Mouse (Mus musculus): Measurements from ENCODE around the gene Slit3. TPM values are rescaled to one million over a fixed set of nuclear protein-coding genes. Genes with fewer than 3 reads are reported as not detected.

Slit3 gene
- polyA plus RNA-seq, 1 experiment from 2014 or later, result 11.1 TPM

DNA sequence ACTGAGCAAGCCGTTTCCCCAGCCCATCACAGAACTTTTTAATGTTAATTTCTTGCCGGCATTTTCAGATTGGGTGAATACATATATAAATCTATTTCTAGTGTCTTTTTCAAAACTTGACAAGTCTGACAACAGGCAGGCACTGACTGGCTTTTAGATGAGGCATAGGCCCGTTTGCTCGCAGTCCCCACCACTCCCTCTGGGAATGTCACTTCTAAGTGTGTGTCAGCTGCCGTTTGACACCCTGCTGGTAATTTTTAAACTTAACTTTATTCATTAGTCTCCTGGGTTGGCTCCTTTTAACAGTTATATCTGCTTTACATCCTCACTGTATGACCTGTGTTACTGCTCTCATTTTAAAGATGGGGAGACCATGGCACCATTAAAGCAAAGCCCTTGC, 21.2 kb downstream of the Slit3 start:
- H3K27ac ChIP-seq (ENCODE audit: low read depth, low read length), result no peak overlapping the region
- WGBS, result 81% methylated on average over 5 of the region's 5 CpGs

DNA sequence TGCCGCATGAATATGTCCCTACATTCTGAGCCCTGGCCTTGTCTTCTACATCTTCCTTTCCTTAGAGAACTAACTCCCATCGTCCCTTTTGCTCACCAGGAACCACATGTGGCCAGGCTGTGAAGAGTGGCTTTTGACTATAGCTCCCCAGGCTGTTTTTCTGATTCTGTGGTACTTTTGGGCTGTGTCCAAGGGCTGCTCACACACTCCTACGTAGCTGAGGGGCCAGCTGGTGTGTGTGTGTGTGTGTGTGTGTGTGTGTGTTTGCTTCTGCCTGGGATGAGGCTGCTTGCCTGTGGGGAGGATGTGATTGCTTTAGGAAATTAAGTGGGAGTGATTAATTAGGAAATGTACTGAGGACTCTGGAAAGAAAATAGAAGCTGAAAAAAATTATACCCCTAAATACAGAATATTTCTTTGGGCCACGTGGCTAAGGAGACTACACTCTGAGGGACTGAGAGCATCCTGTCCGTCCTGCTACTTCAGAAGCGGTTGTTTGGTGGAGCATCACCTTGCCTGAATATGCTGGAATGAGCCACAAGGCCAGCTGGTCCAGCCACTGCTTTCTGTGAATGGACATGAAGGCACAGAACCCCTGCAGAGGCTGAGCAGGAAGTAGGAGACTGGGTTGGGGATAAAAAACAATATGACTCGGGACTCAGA, 21.8 kb downstream of the Slit3 start:
- H3K4me1 ChIP-seq (ENCODE audit: control insufficient read depth, insufficient read depth, low read length), result no peaks in the 10 kb centered on the region
- H3K27me3 ChIP-seq (ENCODE audit: control insufficient read depth, insufficient read depth, low read length), result no peaks in the 10 kb centered on the region
- no peaks in the 10 kb centered on the region for H3K9me3 ChIP-seq (ENCODE audit: control insufficient read depth, low read length)
- no peak overlapping the region for H3K27ac ChIP-seq (ENCODE audit: low read depth, low read length)
- WGBS, result 77% methylated on average over 7 of the region's 7 CpGs
- no peaks in the 10 kb centered on the region for H3K36me3 ChIP-seq (ENCODE audit: control insufficient read depth, insufficient read depth, low read length)
- no peak for ATAC-seq (ENCODE audit: low FRiP score)
- H3K4me2 ChIP-seq, result no peak overlapping the region
- H3K4me3 ChIP-seq (ENCODE audit: low read depth, low read length), result no peak overlapping the region
- H3K9ac ChIP-seq (ENCODE audit: low read length), result no peak overlapping the region
- DNase-seq (ENCODE audit: low spot score, missing footprints), result no peak

More for the DNA sequence above, 21.2 kb downstream of the Slit3 start:
- Histone ChIP-seq H3K4me2 (no peak overlapping the region), H3K9me3 (ENCODE audit: control insufficient read depth, low read length) (no peaks in the 10 kb centered on the region), H3K9ac (ENCODE audit: low read length) (no peak overlapping the region), H3K27me3 (ENCODE audit: control insufficient read depth, insufficient read depth, low read length) (no peaks in the 10 kb centered on the region), H3K4me1 (ENCODE audit: control insufficient read depth, insufficient read depth, low read length) (no peaks in the 10 kb centered on the region), H3K4me3 (ENCODE audit: low read depth, low read length) (no peak overlapping the region), H3K36me3 (ENCODE audit: control insufficient read depth, insufficient read depth, low read length) (no peaks in the 10 kb centered on the region)
- DNase-seq (ENCODE audit: low spot score, missing footprints), result peak; percentile 69
- ATAC-seq (ENCODE audit: low FRiP score), result no peak

DNA sequence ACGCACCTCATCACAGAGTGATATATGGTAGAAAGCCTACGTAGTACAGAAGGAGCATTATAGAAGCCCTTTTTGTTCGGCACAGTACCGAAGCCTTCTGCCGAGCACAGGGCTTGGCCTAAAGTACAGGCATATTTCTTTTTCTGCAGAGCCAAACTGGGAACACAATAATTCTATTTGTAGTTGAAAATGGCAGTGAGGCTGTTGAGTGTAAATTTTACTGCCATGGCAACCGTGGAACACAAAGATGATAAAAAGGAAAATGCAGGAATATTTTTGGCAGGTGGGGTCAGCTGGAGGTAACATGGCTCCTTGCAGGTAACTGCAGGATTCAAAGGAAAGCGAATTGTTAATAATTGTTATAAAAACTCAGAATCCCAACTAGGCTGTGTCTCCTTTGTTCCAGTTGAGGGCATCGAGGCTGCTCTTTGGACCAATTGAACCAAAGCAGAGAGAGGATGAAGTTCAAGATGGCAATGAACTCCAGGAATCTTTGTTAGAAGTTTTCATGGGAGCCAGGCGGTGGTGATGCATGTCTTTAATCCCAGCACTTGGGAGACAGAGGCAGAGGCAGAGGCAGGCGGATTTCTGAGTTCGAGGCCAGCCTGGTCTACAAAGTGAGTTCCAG, 26.9 kb downstream of the Slit3 start:
- Histone ChIP-seq H3K9me3 (ENCODE audit: control insufficient read depth, low read length) (no peaks in the 10 kb centered on the region), H3K4me3 (ENCODE audit: low read depth, low read length) (no peak overlapping the region), H3K27ac (ENCODE audit: low read depth, low read length) (no peak overlapping the region), H3K9ac (ENCODE audit: low read length) (no peak overlapping the region), H3K27me3 (ENCODE audit: control insufficient read depth, insufficient read depth, low read length) (peaks cover 5% of the 10 kb centered on the region), H3K36me3 (ENCODE audit: control insufficient read depth, insufficient read depth, low read length) (no peaks in the 10 kb centered on the region), H3K4me1 (ENCODE audit: control insufficient read depth, insufficient read depth, low read length) (peaks cover 7% of the 10 kb centered on the region), H3K4me2 (no peak overlapping the region)
- no peak for DNase-seq (ENCODE audit: low spot score, missing footprints)
- WGBS, result 90% methylated on average over 11 of the region's 11 CpGs
- ATAC-seq (ENCODE audit: low FRiP score), result no peak

DNA sequence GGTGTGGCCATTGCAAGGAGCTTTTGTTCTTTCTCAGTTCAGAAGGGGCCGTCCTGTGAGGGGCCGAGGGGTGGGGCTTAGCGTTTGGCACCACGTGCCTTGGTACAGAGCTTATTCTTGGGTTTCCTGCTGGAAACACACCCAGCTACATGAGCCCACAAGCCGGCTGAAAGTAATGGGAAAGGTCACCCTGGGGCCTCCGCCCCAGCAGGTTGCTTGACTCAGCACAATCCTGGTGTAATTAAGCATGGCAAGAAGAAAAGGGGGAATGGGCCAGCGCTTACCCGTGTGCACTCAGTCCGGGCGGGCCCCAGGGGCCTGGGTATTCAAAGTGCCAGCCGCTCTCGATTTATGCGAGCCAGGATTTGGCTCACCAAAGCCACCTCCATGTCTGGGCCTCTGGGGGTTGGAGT, 30.5 kb downstream of the Slit3 start:
- Histone ChIP-seq H3K27ac (ENCODE audit: low read depth, low read length) (no peak overlapping the region), H3K9ac (ENCODE audit: low read length) (no peak overlapping the region; the same call in 1 of the 2 replicates), H3K9me3 (ENCODE audit: control insufficient read depth, low read length) (no peaks in the 10 kb centered on the region), H3K27me3 (ENCODE audit: control insufficient read depth, insufficient read depth, low read length) (peaks cover 5% of the 10 kb centered on the region), H3K4me2 (peak overlapping the region; percentile 11; the same call in 1 of the 2 replicates), H3K36me3 (ENCODE audit: control insufficient read depth, insufficient read depth, low read length) (no peaks in the 10 kb centered on the region), H3K4me3 (ENCODE audit: low read depth, low read length) (no peak overlapping the region), H3K4me1 (ENCODE audit: control insufficient read depth, insufficient read depth, low read length) (peaks cover 7% of the 10 kb centered on the region)
- DNase-seq (ENCODE audit: low spot score, missing footprints), result peak; percentile 83
- 10% methylated on average over 13 of the region's 13 CpGs for WGBS
- peak; percentile 89 for ATAC-seq (ENCODE audit: low FRiP score)

DNA sequence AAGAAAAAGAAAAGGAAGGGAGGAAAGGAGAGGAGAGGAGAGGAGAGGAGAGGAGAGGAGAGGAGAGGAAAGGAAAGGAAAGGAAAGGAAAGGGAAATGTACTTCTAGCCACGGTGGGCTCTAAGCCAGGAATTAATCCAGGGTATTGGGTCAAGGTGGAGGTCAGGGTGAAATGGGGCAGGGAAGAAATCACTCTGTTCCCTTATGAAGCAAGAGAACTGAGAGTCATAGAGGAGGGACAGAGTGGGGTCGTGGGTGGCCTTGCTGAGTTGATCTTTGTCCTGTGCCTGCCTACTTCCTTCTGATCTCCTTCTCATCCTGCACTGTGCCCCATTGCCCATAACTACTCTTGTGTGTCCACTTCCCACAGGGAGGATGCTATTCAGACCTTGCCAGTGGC, 31.9 kb downstream of the Slit3 start:
- Histone ChIP-seq H3K4me3 (ENCODE audit: low read depth, low read length) (no peak overlapping the region), H3K27ac (ENCODE audit: low read depth, low read length) (no peak overlapping the region), H3K36me3 (ENCODE audit: control insufficient read depth, insufficient read depth, low read length) (no peaks in the 10 kb centered on the region), H3K27me3 (ENCODE audit: control insufficient read depth, insufficient read depth, low read length) (peaks cover 5% of the 10 kb centered on the region), H3K9me3 (ENCODE audit: control insufficient read depth, low read length) (no peaks in the 10 kb centered on the region), H3K4me2 (no peak overlapping the region), H3K9ac (ENCODE audit: low read length) (no peak overlapping the region), H3K4me1 (ENCODE audit: control insufficient read depth, insufficient read depth, low read length) (peaks cover 7% of the 10 kb centered on the region)
- DNase-seq (ENCODE audit: low spot score, missing footprints) (no peak), ATAC-seq (ENCODE audit: low FRiP score) (no peak)
- WGBS, result 44% methylated on average over 2 of the region's 2 CpGs

DNA sequence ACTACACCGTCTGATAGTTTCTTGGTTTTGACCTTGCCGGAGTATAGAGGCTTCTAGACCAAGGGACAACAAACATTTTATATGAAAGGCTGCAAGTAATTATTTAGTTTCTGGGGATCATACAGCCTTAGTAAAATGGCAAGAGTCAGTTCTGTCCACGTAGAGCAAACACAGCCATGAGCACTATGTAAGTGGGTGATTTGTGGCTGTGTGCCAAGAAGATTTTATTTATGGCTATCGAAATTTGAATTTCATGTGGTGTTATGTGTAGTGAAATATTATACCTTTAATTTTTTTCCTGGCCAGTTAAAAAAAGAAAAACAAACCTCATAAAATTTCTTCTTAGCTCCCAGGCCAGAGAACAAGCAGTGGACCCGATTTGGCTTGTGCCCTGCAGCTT, 33.4 kb downstream of the Slit3 start:
- no peaks in the 10 kb centered on the region for H3K9me3 ChIP-seq (ENCODE audit: control insufficient read depth, low read length)
- no peak overlapping the region for H3K4me3 ChIP-seq (ENCODE audit: low read depth, low read length)
- no peak for ATAC-seq (ENCODE audit: low FRiP score)
- peaks cover 5% of the 10 kb centered on the region for H3K27me3 ChIP-seq (ENCODE audit: control insufficient read depth, insufficient read depth, low read length)
- H3K4me2 ChIP-seq, result no peak overlapping the region
- DNase-seq (ENCODE audit: low spot score, missing footprints), result no peak
- 89% methylated on average over 5 of the region's 5 CpGs for WGBS
- no peak overlapping the region for H3K27ac ChIP-seq (ENCODE audit: low read depth, low read length)
- H3K36me3 ChIP-seq (ENCODE audit: control insufficient read depth, insufficient read depth, low read length), result no peaks in the 10 kb centered on the region
- no peak overlapping the region for H3K9ac ChIP-seq (ENCODE audit: low read length)
- peaks cover 7% of the 10 kb centered on the region for H3K4me1 ChIP-seq (ENCODE audit: control insufficient read depth, insufficient read depth, low read length)

DNA sequence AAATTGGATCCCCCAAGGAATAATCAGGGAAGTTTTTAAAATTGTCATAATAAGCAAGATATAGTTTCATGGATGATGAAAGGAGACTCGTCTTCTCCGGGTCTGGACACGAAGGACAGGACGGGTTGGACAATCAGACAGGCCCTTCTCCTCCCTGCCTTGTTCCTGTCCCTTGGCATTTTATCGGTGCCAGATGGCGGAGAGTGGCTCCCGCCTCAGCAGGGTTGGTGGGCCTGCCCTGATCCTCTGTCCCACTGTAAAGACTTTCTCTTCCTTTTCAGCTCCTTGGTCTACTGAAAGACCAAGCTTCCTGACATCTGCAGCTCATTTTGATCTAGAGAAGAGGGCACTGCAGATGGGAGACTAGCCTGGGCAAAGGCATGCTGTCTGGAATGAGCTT, 34.3 kb downstream of the Slit3 start:
- WGBS, result 85% methylated on average over 7 of the region's 7 CpGs
- ATAC-seq (ENCODE audit: low FRiP score), result no peak
- H3K4me1 ChIP-seq (ENCODE audit: control insufficient read depth, insufficient read depth, low read length), result peaks cover 7% of the 10 kb centered on the region
- H3K9me3 ChIP-seq (ENCODE audit: control insufficient read depth, low read length), result no peaks in the 10 kb centered on the region
- no peak overlapping the region for H3K4me3 ChIP-seq (ENCODE audit: low read depth, low read length)
- peaks cover 5% of the 10 kb centered on the region for H3K27me3 ChIP-seq (ENCODE audit: control insufficient read depth, insufficient read depth, low read length)
- no peak overlapping the region for H3K27ac ChIP-seq (ENCODE audit: low read depth, low read length)
- H3K36me3 ChIP-seq (ENCODE audit: control insufficient read depth, insufficient read depth, low read length), result no peaks in the 10 kb centered on the region
- no peak overlapping the region for H3K4me2 ChIP-seq
- no peak for DNase-seq (ENCODE audit: low spot score, missing footprints)
- H3K9ac ChIP-seq (ENCODE audit: low read length), result no peak overlapping the region

DNA sequence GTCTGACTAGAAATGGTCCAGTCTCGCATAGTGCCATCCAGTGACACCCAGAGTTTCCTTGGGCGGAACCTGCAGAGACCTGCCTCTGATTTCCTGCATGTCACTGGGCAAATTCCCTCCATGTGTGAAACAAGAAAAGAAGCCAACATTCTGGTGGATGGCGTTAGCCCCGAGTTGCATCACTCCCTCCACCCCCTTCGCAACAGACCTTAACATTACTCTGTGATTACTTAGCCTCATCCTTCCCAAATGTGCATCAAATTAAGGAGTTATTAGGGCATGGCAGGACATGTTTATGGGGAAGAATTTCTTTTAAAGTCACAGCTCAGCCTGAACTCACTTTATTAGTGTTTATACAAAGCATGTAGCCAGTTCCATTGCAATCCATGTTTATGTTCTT, 35.7 kb downstream of the Slit3 start:
- H3K9me3 ChIP-seq (ENCODE audit: control insufficient read depth, low read length), result no peaks in the 10 kb centered on the region
- WGBS, result 88% methylated on average over 5 of the region's 5 CpGs
- no peaks in the 10 kb centered on the region for H3K36me3 ChIP-seq (ENCODE audit: control insufficient read depth, insufficient read depth, low read length)
- no peak overlapping the region for H3K9ac ChIP-seq (ENCODE audit: low read length)
- DNase-seq (ENCODE audit: low spot score, missing footprints) (no peak), ATAC-seq (ENCODE audit: low FRiP score) (no peak)
- H3K27ac ChIP-seq (ENCODE audit: low read depth, low read length), result no peak overlapping the region
- peaks cover 1% of the 10 kb centered on the region for H3K4me1 ChIP-seq (ENCODE audit: control insufficient read depth, insufficient read depth, low read length)
- H3K27me3 ChIP-seq (ENCODE audit: control insufficient read depth, insufficient read depth, low read length), result peaks cover 3% of the 10 kb centered on the region; the same call in 1 of the 2 replicates
- no peak overlapping the region for H3K4me3 ChIP-seq (ENCODE audit: low read depth, low read length)
- H3K4me2 ChIP-seq, result no peak overlapping the region

DNA sequence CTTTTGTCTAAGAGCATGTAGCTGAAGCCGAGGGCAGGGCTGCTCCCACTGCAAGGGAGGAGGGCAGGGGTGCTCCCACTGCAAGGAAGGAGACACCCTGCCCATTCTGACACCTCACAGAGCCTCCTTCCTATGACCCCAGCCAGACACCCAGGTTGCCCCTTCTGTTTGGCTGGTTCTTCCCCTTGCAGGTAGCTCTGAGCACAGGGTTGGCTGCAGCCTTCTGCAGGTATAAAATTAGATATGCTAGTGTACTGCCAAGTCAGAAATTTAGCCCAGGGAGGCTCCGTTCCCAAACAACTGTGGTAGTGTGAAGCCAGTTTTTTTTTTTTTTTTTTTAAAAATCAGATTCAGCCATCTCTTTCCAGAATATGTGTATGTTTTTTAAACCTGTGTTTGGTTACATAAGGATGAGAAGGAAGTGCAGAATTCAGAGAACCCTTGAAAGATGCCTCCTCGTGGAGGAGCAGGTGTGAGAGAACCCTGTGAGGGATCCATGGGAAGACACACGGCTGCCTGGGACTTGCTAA, 39.7 kb downstream of the Slit3 start:
- Histone ChIP-seq H3K27me3 (ENCODE audit: control insufficient read depth, insufficient read depth, low read length) (no peaks in the 10 kb centered on the region), H3K4me3 (ENCODE audit: low read depth, low read length) (no peak overlapping the region), H3K4me2 (no peak overlapping the region), H3K36me3 (ENCODE audit: control insufficient read depth, insufficient read depth, low read length) (no peaks in the 10 kb centered on the region), H3K27ac (ENCODE audit: low read depth, low read length) (no peak overlapping the region), H3K9me3 (ENCODE audit: control insufficient read depth, low read length) (no peaks in the 10 kb centered on the region), H3K9ac (ENCODE audit: low read length) (no peak overlapping the region), H3K4me1 (ENCODE audit: control insufficient read depth, insufficient read depth, low read length) (no peaks in the 10 kb centered on the region)
- WGBS, result 88% methylated on average over 4 of the region's 4 CpGs
- no peak for ATAC-seq (ENCODE audit: low FRiP score)
- DNase-seq (ENCODE audit: low spot score, missing footprints), result peak; percentile 67

Data from midbrain, embryonic 11.5 days (tissue).